Mouse (Mus musculus): Measurements from ENCODE around the gene Crat.
A peak's percentile ranks its signal among the peaks of the same experiment; 100 is the strongest.

Gene Crat

GRCm38 (mm10) chr2:30403870-30404269, 11.7 kb downstream of the Crat start:
- no peak for DNase-seq (ENCODE audit: low spot score)

GRCm38 (mm10) chr2:30402843-30403242, 12.8 kb downstream of the Crat start:
- no peak for DNase-seq (ENCODE audit: low spot score)

GRCm38 (mm10) chr2:30402351-30402826, 13.2 kb downstream of the Crat start:
- DNase-seq (ENCODE audit: low spot score): no peak

GRCm38 (mm10) chr2:30401581-30401980, 14.0 kb downstream of the Crat start:
- no peak for DNase-seq (ENCODE audit: low spot score)

- no peak for DNase-seq (ENCODE audit: low spot score)
Observed at GRCm38 (mm10) chr2:30399191-30400171, 16.1 kb downstream of the Crat start.

- DNase-seq (ENCODE audit: low spot score): no peak
Observed at GRCm38 (mm10) chr2:30397986-30398512, 17.6 kb downstream of the Crat start.

GRCm38 (mm10) chr2:30396246-30396645, 19.4 kb downstream of the Crat start:
- DNase-seq (ENCODE audit: low spot score): no peak

- no peak for DNase-seq (ENCODE audit: low spot score)
Observed at GRCm38 (mm10) chr2:30395757-30396156, 19.9 kb downstream of the Crat start.

GRCm38 (mm10) chr2:30393370-30393656, 22.3 kb downstream of the Crat start:
- DNase-seq (ENCODE audit: low spot score): no peak

- peak; percentile 70 for DNase-seq (ENCODE audit: low spot score)
Observed at GRCm38 (mm10) chr2:30392577-30393369, 22.8 kb downstream of the Crat start.

- DNase-seq (ENCODE audit: low spot score): peak; percentile 96
Observed at GRCm38 (mm10) chr2:30392114-30392576, 23.5 kb downstream of the Crat start, which contains the start of gene Dolpp1. Gene Dolpp1 (plus strand): TSS chr2:30392254.

- no peak for DNase-seq (ENCODE audit: low spot score)
Observed at GRCm38 (mm10) chr2:30389000-30389399, 26.6 kb downstream of the Crat start.

GRCm38 (mm10) chr2:30386913-30387312, 28.7 kb downstream of the Crat start:
- no peak for DNase-seq (ENCODE audit: low spot score)

- no peak for DNase-seq (ENCODE audit: low spot score)
Observed at GRCm38 (mm10) chr2:30385591-30385990, 30.0 kb downstream of the Crat start.

- no peak for DNase-seq (ENCODE audit: low spot score)
Observed at GRCm38 (mm10) chr2:30384814-30385213, 30.8 kb downstream of the Crat start.

- DNase-seq (ENCODE audit: low spot score): peak; percentile 59
Observed at GRCm38 (mm10) chr2:30381377-30381725, 34.3 kb downstream of the Crat start.

GRCm38 (mm10) chr2:30380564-30381376, 34.8 kb downstream of the Crat start:
- DNase-seq (ENCODE audit: low spot score): no peak

- no peak for DNase-seq (ENCODE audit: low spot score)
Observed at GRCm38 (mm10) chr2:30379307-30379706, 36.3 kb downstream of the Crat start.

GRCm38 (mm10) chr2:30377721-30378120, 37.9 kb downstream of the Crat start:
- DNase-seq (ENCODE audit: low spot score): no peak

GRCm38 (mm10) chr2:30375893-30376292, 39.7 kb downstream of the Crat start:
- no peak for DNase-seq (ENCODE audit: low spot score)

GRCm38 (mm10) chr2:30372726-30373125, 42.9 kb downstream of the Crat start:
- DNase-seq (ENCODE audit: low spot score): no peak

- no peak for DNase-seq (ENCODE audit: low spot score)
Observed at GRCm38 (mm10) chr2:30371544-30371943, 44.1 kb downstream of the Crat start.

Measured in c-Kit-positive CD71-positive TER-119-positive erythroid progenitor cells, embryonic 14.5 days (primary cell).